Mouse (Mus musculus) c-Kit-positive CD71-positive TER-119-negative erythroid progenitor cells, embryonic 14.5 days (primary cell): ENCODE data around the gene Pcsk6.

Experiments used
- DNase-seq: peaks from one replicate; pipeline ENCODE4 v3.0.0-alpha.2; 2013; ENCODE audit warnings: low read depth

Pcsk6 gene

DNA sequence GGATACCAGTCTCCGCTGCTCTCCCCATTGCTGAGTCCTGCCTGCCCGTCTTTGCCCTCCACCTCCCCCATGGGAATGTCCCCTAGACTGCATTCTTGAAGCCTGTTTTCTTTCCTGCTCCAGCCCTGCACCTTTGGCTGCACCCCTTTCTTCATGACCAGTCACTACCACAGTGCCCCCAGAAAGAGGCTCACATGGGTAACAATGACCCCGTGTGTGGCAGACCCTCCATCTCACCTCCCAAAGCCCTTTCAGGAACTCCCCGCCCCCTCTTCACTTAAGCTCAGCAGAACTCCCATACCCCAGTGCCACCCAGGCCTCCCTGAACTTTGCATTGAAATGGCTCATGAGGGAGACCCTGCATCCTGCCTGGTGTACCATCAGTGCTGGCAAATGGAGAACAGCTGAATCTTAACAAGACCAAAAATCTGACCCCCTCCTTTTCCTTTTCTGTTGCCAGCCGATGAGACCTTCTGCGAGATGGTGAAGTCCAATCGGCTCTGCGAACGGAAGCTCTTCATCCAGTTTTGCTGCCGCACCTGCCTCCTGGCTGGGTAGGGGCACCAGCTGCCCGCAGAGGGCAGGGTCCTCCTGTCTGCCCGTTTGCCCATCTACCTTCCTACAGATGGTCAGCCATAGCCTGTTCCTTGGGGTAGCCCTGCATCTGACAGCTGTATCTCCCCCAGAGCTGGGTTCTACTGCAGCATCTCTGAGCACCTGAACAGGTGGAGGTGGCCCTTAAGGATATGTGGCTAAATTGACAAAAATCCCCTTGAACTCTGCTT, 187.1 kb downstream of the Pcsk6 start:
- no peak for DNase-seq

GRCm38 (mm10) chr7:66053946-66054483, 192.5 kb downstream of the Pcsk6 start:
- DNase-seq: no peak

DNA sequence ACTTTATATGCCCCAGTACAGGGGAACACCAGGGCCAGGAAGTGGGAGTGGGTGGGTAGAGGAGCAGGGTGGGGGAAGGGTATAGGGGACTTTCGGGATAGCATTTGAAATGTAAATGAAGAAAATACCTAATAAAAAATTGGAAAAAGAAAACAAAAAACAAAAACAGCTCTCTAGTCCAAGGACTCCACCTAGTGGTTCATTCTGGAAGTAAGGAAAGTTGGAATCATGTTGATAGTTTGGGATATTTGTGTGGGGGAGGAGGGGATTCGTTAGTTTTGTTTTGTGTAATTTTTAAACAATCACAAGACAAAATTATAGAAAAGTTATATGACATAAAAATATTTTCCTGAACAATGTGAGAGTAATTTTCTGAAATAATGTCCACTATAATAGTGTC, 193.8 kb downstream of the Pcsk6 start:
- DNase-seq: peak; percentile 45

DNA sequence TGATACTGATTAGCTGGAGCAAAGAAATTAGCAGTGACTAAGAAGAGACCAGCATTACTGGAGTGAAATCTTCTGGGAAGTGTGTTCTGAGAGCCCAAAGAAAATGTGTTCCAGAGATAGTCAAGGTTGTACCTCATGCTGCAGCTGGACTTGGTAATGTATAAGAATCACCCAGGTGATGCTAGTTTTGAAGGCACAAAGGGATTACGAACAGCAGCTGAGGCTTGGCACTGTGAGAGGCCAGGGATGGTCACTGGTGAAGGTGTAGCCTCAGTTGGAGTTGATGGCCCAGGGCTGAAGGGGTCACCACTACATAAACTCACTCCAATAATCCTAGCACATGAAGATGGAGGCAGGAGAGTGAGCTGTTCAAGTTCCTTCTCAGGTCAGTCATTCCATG, 197.2 kb downstream of the Pcsk6 start, which contains the start of gene Snrpa1:
TSS of gene Snrpa1 (plus strand) at position 301 of the 400 bp plus-strand sequence.
- DNase-seq: no peak

GRCm38 (mm10) chr7:66060066-66060956, 198.8 kb downstream of the Pcsk6 start:
- DNase-seq: peak; percentile 78

- peak; percentile 17 for DNase-seq
Observed at GRCm38 (mm10) chr7:66061057-66061456, 199.5 kb downstream of the Pcsk6 start.

DNA sequence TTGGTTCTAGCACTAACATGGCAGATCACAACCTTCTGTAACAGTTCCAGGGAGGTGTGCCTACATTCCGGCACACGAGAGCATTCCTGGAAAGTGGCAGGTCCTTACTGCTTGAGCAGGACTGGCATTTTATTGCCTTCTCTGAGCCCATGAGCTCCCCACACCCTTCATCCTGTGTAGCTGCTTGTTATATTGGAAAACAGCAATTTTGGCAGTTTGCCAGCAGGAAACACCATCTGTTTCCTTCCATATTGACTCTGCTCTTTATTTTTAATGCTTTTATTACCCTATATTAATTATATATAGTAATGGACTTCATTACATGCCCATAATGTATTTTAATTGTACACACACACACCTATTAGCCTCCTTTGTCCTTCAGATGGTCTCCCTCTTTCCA, 214.9 kb downstream of the Pcsk6 start:
- DNase-seq: no peak

DNA sequence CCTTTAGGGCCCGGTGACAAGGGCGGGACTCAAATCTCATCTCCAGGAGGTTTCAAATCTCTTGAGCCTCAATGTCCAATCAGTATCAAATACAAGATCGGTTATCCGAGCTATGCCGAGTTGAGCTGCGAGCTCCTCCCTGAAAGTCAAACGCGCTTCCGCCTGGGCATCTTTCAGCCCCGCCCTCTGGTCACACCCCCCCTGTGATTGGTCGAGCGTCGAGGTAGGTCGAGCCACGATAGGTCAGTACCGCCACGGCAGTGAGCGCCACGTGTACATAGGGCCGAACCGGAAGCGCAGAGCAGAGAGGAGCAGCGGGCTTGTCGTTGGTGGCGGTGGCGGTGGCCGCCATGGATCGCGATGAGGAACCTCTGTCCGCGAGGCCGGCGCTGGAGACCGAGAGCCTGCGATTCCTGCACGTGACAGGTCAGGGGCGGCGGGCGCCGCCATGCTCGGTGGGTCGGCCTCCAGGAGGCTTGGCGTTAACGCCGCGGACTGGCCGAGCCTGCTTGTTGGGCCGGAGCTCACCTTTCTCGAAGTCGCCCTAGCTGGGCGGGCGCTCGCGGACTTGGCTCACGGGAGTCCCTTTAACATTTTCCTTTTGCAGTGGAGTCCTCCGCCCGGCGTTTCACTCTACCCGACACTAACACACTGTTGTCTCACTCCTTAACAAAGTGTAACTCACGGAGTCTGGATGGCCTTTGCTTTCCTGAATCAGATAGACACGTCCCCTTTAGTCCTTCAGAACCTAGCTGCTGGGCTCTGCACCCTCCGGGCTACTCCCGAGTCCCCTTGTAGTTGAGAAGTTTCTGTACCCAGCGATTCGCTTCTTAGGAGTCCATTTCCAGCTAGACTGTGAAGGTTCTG, 218.1 kb downstream of the Pcsk6 start, which contains the start of gene Selenos:
TSS of gene Selenos (plus strand) at position 286 of the 867 bp plus-strand sequence.
- peak; percentile 95 for DNase-seq

- no peak for DNase-seq
Observed at GRCm38 (mm10) chr7:66080231-66080613, 218.7 kb downstream of the Pcsk6 start.

DNA sequence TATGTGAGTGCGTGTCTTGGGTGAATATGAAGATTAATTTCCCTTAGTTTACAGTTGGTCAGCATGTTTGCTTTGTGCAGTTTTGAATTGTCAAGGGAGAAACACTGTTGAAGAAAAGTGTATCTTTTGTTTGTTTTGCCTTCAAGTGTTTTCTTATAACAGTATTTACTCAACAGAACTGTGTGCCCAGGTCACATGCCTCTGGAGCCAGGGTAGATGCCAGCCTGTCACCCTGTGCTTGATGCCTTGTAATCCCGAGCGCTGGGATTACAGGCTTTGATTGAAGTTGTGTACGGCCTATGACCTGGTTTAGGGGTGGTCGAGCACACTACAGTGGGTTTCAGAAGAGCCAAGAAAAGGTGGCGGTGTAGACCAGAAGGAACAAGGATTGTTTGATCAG, 222.2 kb downstream of the Pcsk6 start:
- DNase-seq: no peak

DNA sequence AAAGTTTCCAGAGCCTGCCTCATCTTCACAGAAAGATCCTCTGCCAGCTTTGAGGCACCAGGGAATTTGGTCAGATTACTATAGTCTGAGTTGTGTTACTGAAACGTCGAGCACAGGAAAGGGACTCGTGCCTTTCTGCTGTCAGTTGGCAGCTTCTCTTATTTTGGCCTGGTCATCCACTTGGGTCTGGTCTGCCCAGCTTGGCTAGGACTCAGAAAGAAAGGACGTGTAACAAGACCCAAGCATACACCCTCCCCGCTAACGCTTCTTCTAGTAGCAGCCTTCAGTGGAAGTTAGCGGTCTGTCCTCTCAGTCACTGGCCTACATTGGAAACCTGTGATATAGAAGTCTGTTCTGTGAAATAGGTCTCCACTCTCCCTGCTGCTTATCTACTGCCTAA, 223.0 kb downstream of the Pcsk6 start:
- no peak for DNase-seq

DNA sequence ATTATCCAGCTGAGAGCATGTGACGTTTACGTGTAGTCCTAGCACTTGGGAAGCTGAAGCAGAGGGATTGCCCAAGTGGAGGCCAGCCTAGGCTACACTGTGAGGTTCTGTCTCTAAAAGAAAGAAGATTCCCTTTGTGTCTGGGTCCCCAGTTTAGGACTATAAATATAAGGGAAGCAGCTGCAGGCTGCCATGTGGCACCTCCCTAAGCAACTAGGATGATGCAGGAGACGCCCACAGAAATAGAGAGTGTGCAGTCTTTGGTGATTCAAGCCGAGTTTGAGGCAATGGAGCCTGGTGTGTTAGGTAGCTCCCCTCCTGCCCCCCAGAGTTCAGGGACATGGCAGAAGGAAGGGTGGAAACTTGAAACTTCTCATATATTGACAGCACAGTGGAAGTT, 226.1 kb downstream of the Pcsk6 start:
- DNase-seq: no peak

- DNase-seq: no peak
Observed at GRCm38 (mm10) chr7:66088077-66088476, 226.5 kb downstream of the Pcsk6 start.

DNA sequence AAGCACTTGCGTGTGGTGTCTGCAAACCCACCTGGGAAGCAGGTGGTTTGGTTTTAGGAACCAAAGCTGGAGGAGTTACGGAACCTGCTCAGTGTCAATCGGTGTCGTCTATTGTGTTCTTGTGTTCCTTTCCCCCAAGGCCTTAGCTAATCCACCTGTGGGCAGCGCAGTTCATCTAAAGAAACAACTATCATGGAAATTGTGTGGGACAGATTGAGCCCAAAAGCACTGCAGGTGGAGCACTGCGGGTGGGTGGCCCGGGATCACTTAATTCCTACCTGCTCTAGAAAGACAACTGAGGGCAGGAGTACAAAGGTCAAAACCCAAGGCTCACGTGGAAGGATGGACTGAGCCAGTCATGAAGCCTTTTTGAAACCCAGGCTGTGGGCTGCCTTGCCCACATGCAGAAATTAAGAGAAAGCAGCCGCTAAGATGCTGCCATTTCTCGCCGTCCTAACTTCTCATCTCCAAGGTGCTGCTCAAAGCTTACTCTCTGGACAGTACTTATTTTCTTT, 229.2 kb downstream of the Pcsk6 start:
- no peak for DNase-seq

- DNase-seq: no peak
Observed at GRCm38 (mm10) chr7:66091553-66091952, 230.0 kb downstream of the Pcsk6 start.

DNA sequence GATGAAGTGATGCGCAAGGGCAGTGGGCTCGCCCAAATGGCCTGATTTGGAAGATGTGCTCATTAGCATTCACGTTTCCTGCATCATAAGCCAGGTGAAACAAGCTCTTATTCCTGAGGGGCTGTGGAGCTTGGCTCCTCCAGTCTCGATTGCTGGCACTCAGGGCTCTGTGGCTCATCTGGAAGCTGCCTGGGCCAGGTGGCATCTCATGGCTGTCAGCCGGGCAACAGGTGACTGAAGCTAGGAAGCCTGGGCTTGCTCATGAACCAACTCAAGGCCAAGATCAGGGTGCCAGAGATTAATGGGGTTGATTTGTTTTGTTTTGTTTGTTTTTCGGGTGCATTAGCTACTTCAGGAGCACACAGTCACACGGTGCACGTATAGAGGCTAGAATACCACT, 231.1 kb downstream of the Pcsk6 start:
- DNase-seq: no peak

DNA sequence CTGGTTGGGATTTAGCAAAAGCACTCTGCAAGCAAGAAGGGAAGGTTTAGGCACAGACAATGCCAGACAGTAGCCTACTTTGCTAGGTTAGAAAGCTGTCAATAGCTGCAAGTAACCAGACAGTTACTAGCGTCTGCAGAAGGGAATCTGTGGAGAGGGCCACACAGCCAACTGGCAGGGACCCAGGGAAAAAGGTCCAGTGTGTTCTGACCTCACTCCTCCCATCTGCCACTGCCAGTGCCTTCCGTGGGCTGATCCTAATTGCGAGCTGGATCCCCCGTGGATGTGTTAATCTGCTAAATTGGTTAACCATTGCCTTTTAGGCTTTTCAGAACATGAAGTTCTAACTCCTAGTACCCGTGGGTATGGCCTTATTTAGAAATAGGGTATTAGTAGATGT, 232.6 kb downstream of the Pcsk6 start:
- no peak for DNase-seq

GRCm38 (mm10) chr7:66098803-66099202, 237.3 kb downstream of the Pcsk6 start:
- no peak for DNase-seq
